Mouse (Mus musculus) CH12.LX (cell line): ENCODE data around the gene Nf1. TPM values are rescaled to one million over a fixed set of nuclear protein-coding genes. Genes with fewer than 3 reads are reported as not detected.

Source experiments
- DNase-seq: peaks from one replicate; pipeline ENCODE4 v3.0.0-alpha.2; 2013; ENCODE audit errors: extremely low read depth
- H3K27ac ChIP-seq: 2 replicates; pipeline ENCODE4 v1.5.1; 2012; ENCODE audit warnings: low read depth, mild to moderate bottlenecking, control low read depth, moderate library complexity; ENCODE audit not compliant: insufficient read depth
- H3K27me3 ChIP-seq: replicated peaks from 2 replicates; pipeline ENCODE3; 2012; ENCODE audit warnings: inconsistent platforms
- H3K36me3 ChIP-seq, 2 experiments: replicated peaks in 1 of 2; 2 replicates each; pipeline versions ENCODE3 to v1.6.1; 2012; ENCODE audit warnings: inconsistent platforms in 1 of 2, low read length in 1 of 2, mild to moderate bottlenecking in 1 of 2, mixed read lengths in 1 of 2, moderate library complexity in 1 of 2; ENCODE audit not compliant: control insufficient read depth in 1 of 2, insufficient read depth in 1 of 2
- H3K4me1 ChIP-seq, 2 experiments: 2 replicates each; pipeline ENCODE4 v1.6.1; 2012; ENCODE audit warnings: inconsistent platforms in 1 of 2, moderate library complexity in 1 of 2; ENCODE audit not compliant: insufficient read depth in 2 of 2, control insufficient read depth in 1 of 2
- H3K4me2 ChIP-seq: 2 replicates; pipeline ENCODE4 v1.6.1; 2012; ENCODE audit warnings: low read depth, mild to moderate bottlenecking, control low read depth; ENCODE audit not compliant: poor library complexity, insufficient read depth, severe bottlenecking
- H3K4me3 ChIP-seq, 3 experiments: fragments of 150-350 bp in 1 of 3; sonication (generic) in 1 of 3; replicated peaks in 1 of 3; 2 replicates each; pipeline versions ENCODE3 to v1.5.1; 2011 to 2012; ENCODE audit warnings: low read depth in 2 of 3, low read length in 2 of 3, mild to moderate bottlenecking in 2 of 3, moderate library complexity in 2 of 3, control low read depth in 1 of 3, improper control_type of control experiment in 1 of 3, inconsistent platforms in 1 of 3, mixed read lengths in 1 of 3; ENCODE audit not compliant: poor library complexity in 1 of 3
- H3K79me2 ChIP-seq: replicated peaks from 2 replicates; pipeline ENCODE4 v1.6.1; 2012; ENCODE audit warnings: mild to moderate bottlenecking, moderate library complexity; ENCODE audit not compliant: control insufficient read depth, poor library complexity, insufficient read depth, severe bottlenecking; ENCODE audit errors: extremely low read depth
- H3K9ac ChIP-seq: 2 replicates; pipeline ENCODE4 v1.6.1; 2012; ENCODE audit warnings: low read depth, mild to moderate bottlenecking, control low read depth, moderate library complexity; ENCODE audit not compliant: insufficient read depth
- H3K9me3 ChIP-seq: replicated peaks from 2 replicates; pipeline ENCODE3; 2012; ENCODE audit warnings: low read length, inconsistent platforms, mixed read lengths
- BHLHE40 ChIP-seq: IDR thresholded peaks from 2 replicates; pipeline ENCODE4 v1.6.1; 2011; ENCODE audit warnings: mild to moderate bottlenecking, low read depth, low read length, improper control_type of control experiment
- CTCF ChIP-seq, 2 experiments: IDR thresholded peaks in 1 of 2; conservative IDR thresholded peaks in 1 of 2; 2 replicates each; pipeline ENCODE4 v1.5.1; 2011 to 2012; ENCODE audit warnings: low read depth in 2 of 2, low read length in 2 of 2, improper control_type of control experiment in 1 of 2, inconsistent platforms in 1 of 2, mild to moderate bottlenecking in 1 of 2, moderate library complexity in 1 of 2
- ELF1 ChIP-seq: IDR thresholded peaks from 2 replicates; pipeline ENCODE4 v1.6.1; 2014; ENCODE audit warnings: low read depth, mild to moderate bottlenecking, inconsistent platforms, low read length, improper control_type of control experiment
- ETS1 ChIP-seq: conservative IDR thresholded peaks from 2 replicates; pipeline ENCODE4 v1.6.1; 2012; ENCODE audit warnings: low read depth, mild to moderate bottlenecking, inconsistent platforms, low read length, improper control_type of control experiment, moderate library complexity
- GABPA ChIP-seq: IDR thresholded peaks from 2 replicates; pipeline ENCODE4 v1.6.1; 2012; ENCODE audit warnings: low read depth, low read length, improper control_type of control experiment, inconsistent platforms; ENCODE audit not compliant: insufficient replicate concordance
- HCFC1 ChIP-seq: IDR thresholded peaks from 2 replicates; pipeline ENCODE4 v1.6.1; 2012; ENCODE audit warnings: low read depth, mild to moderate bottlenecking, inconsistent platforms, low read length, improper control_type of control experiment
- IRF4 ChIP-seq: IDR thresholded peaks from 2 replicates; pipeline ENCODE4 v1.6.1; 2014; ENCODE audit warnings: low read depth, mild to moderate bottlenecking, inconsistent platforms, low read length, improper control_type of control experiment
- JUND ChIP-seq: conservative IDR thresholded peaks from 2 replicates; pipeline ENCODE4 v1.6.1; 2011; ENCODE audit warnings: low read depth, low read length, improper control_type of control experiment
- KAT2A ChIP-seq: IDR thresholded peaks from 2 replicates; pipeline ENCODE4 v1.6.1; 2012; ENCODE audit warnings: low read length, improper control_type of control experiment, inconsistent platforms; ENCODE audit not compliant: insufficient replicate concordance
- MAZ ChIP-seq: IDR thresholded peaks from 2 replicates; pipeline ENCODE4 v1.6.1; 2012; ENCODE audit warnings: low read depth, mild to moderate bottlenecking, inconsistent platforms, low read length, improper control_type of control experiment, moderate library complexity
- MEF2A ChIP-seq: IDR thresholded peaks from 2 replicates; pipeline ENCODE4 v1.6.1; 2014; ENCODE audit warnings: low read depth, mild to moderate bottlenecking, inconsistent platforms, low read length, improper control_type of control experiment, borderline replicate concordance
- MXI1 ChIP-seq: IDR thresholded peaks from 2 replicates; pipeline ENCODE4 v1.6.1; 2011; ENCODE audit warnings: mild to moderate bottlenecking, low read depth, low read length, improper control_type of control experiment
- MYC ChIP-seq: IDR thresholded peaks from 2 replicates; pipeline ENCODE4 v1.6.1; 2011; ENCODE audit warnings: low read depth, mild to moderate bottlenecking, improper control_type of control experiment, low read length
- NRF1 ChIP-seq: IDR thresholded peaks from 2 replicates; pipeline ENCODE4 v1.6.1; 2014; ENCODE audit warnings: low read depth, mild to moderate bottlenecking, inconsistent platforms, low read length, improper control_type of control experiment, moderate library complexity
- POLR2A ChIP-seq: IDR thresholded peaks from 2 replicates; pipeline ENCODE4 v1.6.1; 2011; ENCODE audit warnings: low read depth, mild to moderate bottlenecking, improper control_type of control experiment, low read length
- POLR2AphosphoS2 ChIP-seq: IDR thresholded peaks from 2 replicates; pipeline ENCODE4 v1.6.1; 2011; ENCODE audit warnings: low read depth, low read length, improper control_type of control experiment
- RAD21 ChIP-seq: IDR thresholded peaks from 2 replicates; pipeline ENCODE4 v1.6.1; 2011; ENCODE audit warnings: low read depth, mild to moderate bottlenecking, low read length, improper control_type of control experiment, moderate library complexity
- SIN3A ChIP-seq: IDR thresholded peaks from 2 replicates; pipeline ENCODE4 v1.6.1; 2012; ENCODE audit warnings: low read length, improper control_type of control experiment, inconsistent platforms
- SMC3 ChIP-seq: IDR thresholded peaks from 2 replicates; pipeline ENCODE4 v1.6.1; 2011; ENCODE audit warnings: low read depth, low read length, improper control_type of control experiment
- TCF12 ChIP-seq: IDR thresholded peaks from 2 replicates; pipeline ENCODE4 v1.6.1; 2014; ENCODE audit warnings: low read depth, mild to moderate bottlenecking, inconsistent platforms, low read length, improper control_type of control experiment
- UBTF ChIP-seq: IDR thresholded peaks from 2 replicates; pipeline ENCODE4 v1.6.1; 2012; ENCODE audit warnings: low read depth, mild to moderate bottlenecking, inconsistent platforms, low read length, improper control_type of control experiment, moderate library complexity
- USF1 ChIP-seq: IDR thresholded peaks from 2 replicates; pipeline ENCODE4 v1.6.1; 2014; ENCODE audit warnings: low read depth, mild to moderate bottlenecking, inconsistent platforms, low read length, improper control_type of control experiment
- ZC3H11A ChIP-seq: IDR thresholded peaks from 2 replicates; pipeline ENCODE4 v1.6.1; 2012; ENCODE audit warnings: low read depth, mild to moderate bottlenecking, inconsistent platforms, low read length, improper control_type of control experiment
- ZMIZ1 ChIP-seq: IDR thresholded peaks from 2 replicates; pipeline ENCODE4 v1.6.1; 2012; ENCODE audit warnings: low read depth, mild to moderate bottlenecking, inconsistent platforms, low read length, improper control_type of control experiment
- dilution Hi-C: fragments of 300-500 bp; cut with MboI; formaldehyde crosslinking; loops from 2 replicates; pipeline ENCODE4 v1.14.3; 2020; ENCODE audit warnings: low sequenced_read_pairs; ENCODE audit not compliant: extremely low pct_unique_long_range_greater_than_20kb, extremely low pct_ligation_motif_present
- in situ Hi-C: fragments of 300-500 bp; cut with MboI; formaldehyde crosslinking; loops from 3 replicates; pipeline ENCODE4 v1.14.3; 2019; ENCODE audit warnings: low sequenced_read_pairs, low pct_ligation_motif_present, low pct_unique_long_range_greater_than_20kb, mixed read lengths
- polyA plus RNA-seq: library from polyadenylated mRNA; unstranded; fragments of >175 nt; gene quantifications from 2 replicates; pipeline ENCODE4 v1.2.1, GENCODE M21; 2012; ENCODE audit warnings: low read depth; ENCODE audit not compliant: insufficient read length
- total RNA-seq, 2 experiments: library from RNA; depleted of rRNA; stranded (reverse); fragments of 300-350 nt in 1 of 2; fragments of >200 nt in 1 of 2; gene quantifications; 2 replicates each; pipeline ENCODE4 v1.2.3; 2012 to 2014

Nf1 gene
- total and polyA plus RNA-seq, 3 experiments, result 7.3 to 19.5 (median 12.4) TPM

DNA sequence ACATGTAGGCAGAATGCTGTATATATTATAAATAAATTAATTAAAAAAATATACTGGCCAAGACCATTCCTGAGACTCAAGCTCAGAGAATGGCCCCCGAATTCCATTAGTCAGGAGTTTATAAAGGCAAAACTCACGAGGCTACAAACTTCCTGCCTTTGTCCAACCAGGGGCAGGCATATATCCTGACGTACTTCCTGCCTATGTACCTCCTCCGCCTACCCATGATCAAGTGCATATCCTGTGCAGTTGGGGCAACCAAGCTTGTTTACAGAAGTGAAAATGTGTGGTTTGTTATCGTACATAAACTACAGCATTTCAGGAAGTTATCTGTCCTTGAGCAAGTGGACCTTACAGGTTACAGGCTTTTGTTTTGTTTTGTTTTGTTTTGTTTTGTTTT lies 283.5 kb downstream of the Nf1 start (continued):
- TF ChIP-seq HCFC1, result peak; percentile 89
- 0 out of 2 replicates have a peak, but pooled peaks have one; percentile 23 for TF ChIP-seq TCF12
- peak; percentile 86 for TF ChIP-seq POLR2A
- peak; percentile 79; the same call in 1 of the 2 replicates for TF ChIP-seq KAT2A
- TF ChIP-seq ETS1, result no peak
- peak; percentile 82 for TF ChIP-seq ELF1

DNA sequence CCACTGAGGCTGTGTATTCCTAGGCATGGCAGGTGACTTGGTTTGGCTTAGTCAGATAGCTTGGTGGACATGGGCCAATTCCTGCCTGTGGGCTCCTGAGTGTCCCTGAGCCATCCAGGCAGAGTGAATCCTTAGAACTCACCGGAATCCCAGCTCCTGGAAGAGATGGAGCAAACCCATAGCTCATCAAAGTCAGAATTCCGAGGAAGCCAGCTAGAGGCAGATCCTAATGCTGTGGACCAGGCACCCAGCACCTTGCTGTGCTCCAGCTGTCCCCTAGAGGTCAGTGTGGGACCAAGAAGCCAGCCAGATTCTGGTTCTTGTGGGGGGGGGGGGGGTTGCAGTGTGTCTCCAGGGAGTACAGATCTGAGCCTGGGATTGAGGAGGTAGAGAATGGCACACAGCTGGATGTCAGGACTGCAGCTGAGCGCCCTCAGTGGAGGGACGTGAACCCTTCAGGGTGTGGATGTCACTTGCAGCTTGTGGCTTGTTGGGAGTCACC lies 285.4 kb downstream of the Nf1 start:
- dilution Hi-C loops, result loop anchor here (10.0 kb wide), 1 partner anchor 50 kb away; no protein-coding TSS in a partner anchor
- TF ChIP-seq UBTF, result no peak
- TF ChIP-seq SMC3, result peak; percentile 96
- TF ChIP-seq KAT2A, result 0 out of 2 replicates have a peak, but pooled peaks have one; percentile 47
- peak; percentile 77 for TF ChIP-seq ZC3H11A
- TF ChIP-seq ZMIZ1, result no peak
- no peak; the same call in 1 of the 2 replicates for TF ChIP-seq BHLHE40
- TF ChIP-seq TCF12, result peak; percentile 53; the same call in 1 of the 2 replicates
- TF ChIP-seq RAD21, result peak; percentile 89
- TF ChIP-seq IRF4, result peak; percentile 64
- no peak for TF ChIP-seq JUND
- TF ChIP-seq SIN3A, result no peak
- no peak for TF ChIP-seq NRF1
- 0 out of 2 replicates have a peak, but pooled peaks have one; percentile 15 for TF ChIP-seq MEF2A
- TF ChIP-seq MXI1, result 0 out of 2 replicates have a peak, but pooled peaks have one; percentile 24
- TF ChIP-seq MAZ, result peak; percentile 96
- TF ChIP-seq GABPA, result no peak
- no peak for TF ChIP-seq POLR2A
- no peak for TF ChIP-seq MYC
- TF ChIP-seq USF1, result no peak
- no peak for TF ChIP-seq POLR2AphosphoS2
- peak; percentile 39 to 98 for TF ChIP-seq CTCF (conservative IDR thresholded peaks at IDR 0.05 in 1 of 2, IDR thresholded peaks at IDR 0.05 in 1 of 2; ENCODE audit: low read depth in 2 of 2, low read length in 2 of 2)
- no peak; the same call in 1 of the 2 replicates for TF ChIP-seq ETS1

More for the DNA sequence above, 285.4 kb downstream of the Nf1 start:
- Histone ChIP-seq H3K27me3 (no peaks in the 10 kb centered on the region), H3K36me3 (peaks cover 0 to 19% of the 10 kb centered on the region in 2 experiments), H3K4me2 (no peak overlapping the region), H3K4me3 (no peak overlapping the region), H3K9me3 (no peaks in the 10 kb centered on the region), H3K79me2 (peaks cover 4% of the 10 kb centered on the region), H3K4me1 (peaks cover 19 to 63% of the 10 kb centered on the region in 2 experiments), H3K9ac (no peak overlapping the region), H3K27ac (no peak overlapping the region)
- in situ Hi-C loops, result loop anchor here (5.0 to 10.0 kb wide), 3 partner anchors 38 to 170 kb away; no protein-coding TSS in a partner anchor
- DNase-seq, result peak; percentile 82
